ENCODE assay signal across 23 mouse cellular contexts in the genomic region with DNA sequence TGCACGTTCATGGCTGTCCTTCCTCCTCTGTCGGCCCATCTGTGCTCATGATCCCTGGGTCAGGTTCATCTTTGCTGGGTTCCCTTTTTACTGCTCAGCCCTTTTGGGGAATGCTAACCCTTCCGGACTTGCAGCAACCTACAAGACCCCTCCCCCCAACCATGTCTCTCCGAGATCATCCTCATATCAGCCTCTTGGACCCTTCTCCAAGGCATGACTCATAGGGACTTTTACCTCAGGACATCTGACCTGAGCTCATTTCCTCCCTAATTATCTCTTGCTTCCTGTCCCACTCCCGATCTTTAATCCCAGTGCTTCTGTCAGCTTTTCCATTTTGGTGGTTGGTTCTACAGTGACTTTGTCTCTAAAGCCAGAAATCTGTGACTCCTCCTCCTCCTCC.
A peak's percentile ranks its signal among the peaks of the same experiment; 100 is the strongest.
DNase-seq lines count a peak whose midpoint lies in the region; ATAC-seq and TF ChIP-seq lines count a peak whose summit lies in the region.
"Had no signal": no experiment of that assay in that cellular context is flagged by ENCODE, and none has a peak within 500 bp of the region (broad histone marks: within the 10 kb centered on the region; RNA-seq: fewer than 3 reads in every experiment).

No protein-coding gene starts in this region.

- H3K4me1 ChIP-seq in heart, embryonic 13.5 days: peaks cover 82% of the 10 kb centered on the region
- peaks cover 35% of the 10 kb centered on the region for H3K4me1 ChIP-seq in lung, embryonic 15.5 days
- H3K4me1 ChIP-seq in lung, adult 2 months (ENCODE audit: control insufficient read depth, insufficient read depth, low read length): peaks cover 23% of the 10 kb centered on the region
- peaks cover 20% of the 10 kb centered on the region for H3K4me1 ChIP-seq in brown adipose tissue, adult 24 weeks (ENCODE audit: control insufficient read depth, insufficient read depth, insufficient read length, low read length)
- H3K4me1 ChIP-seq: forebrain, embryonic 15.5 days had no signal

- 44% methylated on average over 5 of the region's 5 CpGs for WGBS in heart, embryonic 13.5 days
- WGBS in lung, embryonic 15.5 days: 69% methylated on average over 5 of the region's 5 CpGs
- WGBS in lung, adult 2 months: 46% methylated on average over 5 of the region's 5 CpGs

- no peaks in the 10 kb centered on the region for H3K9me3 ChIP-seq in heart, embryonic 13.5 days
- H3K9me3 ChIP-seq in lung, embryonic 15.5 days: no peaks in the 10 kb centered on the region
- H3K9me3 ChIP-seq: embryonic facial prominence, embryonic 15.5 days; forebrain, embryonic 15.5 days; G1E; kidney, embryonic 15.5 days; limb, embryonic 13.5 days; midbrain, embryonic 12.5 days had no signal

- ATAC-seq in heart, embryonic 13.5 days (ENCODE audit: extremely low read depth, insufficient number of reproducible peaks, low FRiP score, low TSS enrichment): no peak
- ATAC-seq in lung, embryonic 15.5 days (ENCODE audit: borderline replicate concordance, extremely low read depth, low FRiP score, low TSS enrichment): no peak
- no peak for ATAC-seq in erythroid progenitor cell, adult 5-6 weeks (replicated peaks; ENCODE audit: low FRiP score, poor library complexity, severe bottlenecking)
- ATAC-seq: forebrain, embryonic 15.5 days; hindbrain, embryonic 16.5 days had no signal

- no peaks in the 10 kb centered on the region for H3K27me3 ChIP-seq in heart, embryonic 13.5 days (replicated peaks)
- no peaks in the 10 kb centered on the region for H3K27me3 ChIP-seq in lung, embryonic 15.5 days
- H3K27me3 ChIP-seq: CH12.LX; embryonic facial prominence, embryonic 15.5 days; forebrain, embryonic 15.5 days; kidney, embryonic 15.5 days; limb, embryonic 13.5 days; midbrain, embryonic 12.5 days had no signal

- no peak for TF ChIP-seq CTCF in lung, adult 2 months (IDR thresholded peaks at IDR 0.05; ENCODE audit: insufficient read depth, low read length)

- H3K4me3 ChIP-seq in heart, embryonic 13.5 days: no peak overlapping the region
- H3K4me3 ChIP-seq in lung, embryonic 15.5 days: no peak overlapping the region
- no peak overlapping the region for H3K4me3 ChIP-seq in lung, adult 2 months (replicated peaks; ENCODE audit: extremely low read depth, low read depth, low read length)
- H3K4me3 ChIP-seq in brown adipose tissue, adult 24 weeks (ENCODE audit: insufficient read depth, low read depth, low read length): no peak overlapping the region
- H3K4me3 ChIP-seq: embryonic facial prominence, embryonic 15.5 days; forebrain, embryonic 15.5 days; kidney, embryonic 15.5 days; limb, embryonic 13.5 days; midbrain, embryonic 12.5 days had no signal

- H3K4me2 ChIP-seq in heart, embryonic 13.5 days: no peak overlapping the region
- H3K4me2 ChIP-seq in lung, embryonic 15.5 days: no peak overlapping the region
- H3K4me2 ChIP-seq: embryonic facial prominence, embryonic 15.5 days; forebrain, embryonic 15.5 days; kidney, embryonic 15.5 days; limb, embryonic 13.5 days; midbrain, embryonic 12.5 days had no signal

- H3K36me3 ChIP-seq in heart, embryonic 13.5 days: no peaks in the 10 kb centered on the region
- H3K36me3 ChIP-seq in lung, embryonic 15.5 days: no peaks in the 10 kb centered on the region
- H3K36me3 ChIP-seq: embryonic facial prominence, embryonic 15.5 days; forebrain, embryonic 15.5 days; G1E; kidney, embryonic 15.5 days; limb, embryonic 13.5 days; midbrain, embryonic 12.5 days had no signal

- no peak for TF ChIP-seq POLR2A in lung, adult 2 months (IDR thresholded peaks at IDR 0.05; ENCODE audit: borderline replicate concordance, extremely low read depth, low read depth, low read length)

- DNase-seq in heart, postnatal 10 days: no peak
- DNase-seq in lung, adult 2 months: no peak
- DNase-seq in layer of hippocampus, postnatal 14 days (ENCODE audit: low spot score in 2 of 2): no peak
- DNase-seq: adrenal gland, postnatal 10 days; B cell, adult 2 months; cerebellum, adult 8-10 months; kidney, adult 11 months; kidney, postnatal 4 days; lung, postnatal 10 days; thymus, adult 2 months had no signal

- intact Hi-C loops in heart, postnatal 10 days (cut with DNase I): no loop called here

- no peak overlapping the region for H3K9ac ChIP-seq in heart, embryonic 13.5 days
- H3K9ac ChIP-seq in lung, embryonic 15.5 days: no peak overlapping the region
- H3K9ac ChIP-seq: embryonic facial prominence, embryonic 15.5 days; forebrain, embryonic 15.5 days; kidney, embryonic 15.5 days; limb, embryonic 13.5 days; liver, embryonic 14.5 days; midbrain, embryonic 12.5 days had no signal

- H3K27ac ChIP-seq in heart, embryonic 13.5 days (replicated peaks): peak overlapping the region; percentile 9
- peak overlapping the region; percentile 82; the same call in 1 of the 2 replicates for H3K27ac ChIP-seq in lung, embryonic 15.5 days
- H3K27ac ChIP-seq in brown adipose tissue, adult 24 weeks (replicated peaks; ENCODE audit: low read depth, low read length): peak overlapping the region; percentile 45; the same call in 1 of the 2 replicates
- H3K27ac ChIP-seq: forebrain, embryonic 15.5 days; kidney, embryonic 15.5 days; limb, embryonic 13.5 days; liver, embryonic 14.5 days; midbrain, embryonic 12.5 days had no signal

Comparison
In these comparisons a context has a peak if more than half of its experiments do, and no peak if none do; other contexts are left out.
1. H3K27ac ChIP-seq: peak in every context shown above with its lines; median percentile 82 in lung, embryonic 15.5 days; 45 in brown adipose tissue, adult 24 weeks; 9 in heart, embryonic 13.5 days.